Mouse (Mus musculus) intestine, embryonic 14.5 days (tissue): ENCODE measurements at regions not wholly inside any gene's neighbourhood (a gene's known extent, or its start where the extent isn't known, plus 50 kb on each side); places are given as distances from the start of the nearest gene placed in this dataset.

Experiments used
- ATAC-seq: fragments of 200-750 bp; cut with Nextera tagmentation; replicated peaks from 2 replicates; pipeline ENCODE4 v1.8.0; 2017; ENCODE audit warnings: low read depth, moderate number of reproducible peaks, moderate TSS enrichment, moderate library complexity; ENCODE audit not compliant: low FRiP score, low TSS enrichment
- DNase-seq: peaks from one replicate; pipeline ENCODE4 v3.0.0-alpha.2; 2018; ENCODE audit warnings: low spot score
- H3K27ac ChIP-seq: fragments of 300-500 bp; sonication (generic); 2 replicates; pipeline ENCODE4 v1.5.1; 2014; ENCODE audit warnings: low read depth, mild to moderate bottlenecking, control low read depth
- H3K27me3 ChIP-seq: fragments of 300-500 bp; sonication (generic); replicated peaks from 2 replicates; pipeline ENCODE4 v1.6.1; 2014; ENCODE audit warnings: low read length, control low read depth; ENCODE audit not compliant: control insufficient read depth, insufficient read depth
- H3K36me3 ChIP-seq: fragments of 300-500 bp; sonication (generic); 2 replicates; pipeline ENCODE4 v1.6.1; 2014; ENCODE audit warnings: low read length, control low read depth; ENCODE audit not compliant: control insufficient read depth, insufficient read depth
- H3K4me1 ChIP-seq: fragments of 300-500 bp; sonication (generic); replicated peaks from 2 replicates; pipeline ENCODE4 v1.6.1; 2014; ENCODE audit warnings: low read length, control low read depth, mixed read lengths; ENCODE audit not compliant: control insufficient read depth, insufficient read depth
- H3K4me2 ChIP-seq: fragments of 300-500 bp; sonication (generic); 2 replicates; pipeline ENCODE4 v1.6.1; 2014; ENCODE audit warnings: low read length
- H3K4me3 ChIP-seq: fragments of 300-500 bp; sonication (generic); 2 replicates; pipeline ENCODE4 v1.5.1; 2014; ENCODE audit warnings: low read depth, low read length, control low read depth, mixed read lengths
- H3K9ac ChIP-seq: fragments of 300-500 bp; sonication (generic); 2 replicates; pipeline ENCODE4 v1.6.1; 2014; ENCODE audit warnings: mild to moderate bottlenecking, low read length
- H3K9me3 ChIP-seq: fragments of 300-500 bp; sonication (generic); 2 replicates; pipeline ENCODE4 v1.6.1; 2016; ENCODE audit warnings: low read length, control low read depth; ENCODE audit not compliant: control insufficient read depth
- WGBS: fragments of 180-500 bp; shearing (Covaris S2); extraction: QIAGEN DNeasy Blood & Tissue Kit; methylation state at CpG from one replicate; pipeline ENCODE4 v1.1.7; 2014; 5-methylcytosine and 5-hydroxymethylcytosine counted together

DNA sequence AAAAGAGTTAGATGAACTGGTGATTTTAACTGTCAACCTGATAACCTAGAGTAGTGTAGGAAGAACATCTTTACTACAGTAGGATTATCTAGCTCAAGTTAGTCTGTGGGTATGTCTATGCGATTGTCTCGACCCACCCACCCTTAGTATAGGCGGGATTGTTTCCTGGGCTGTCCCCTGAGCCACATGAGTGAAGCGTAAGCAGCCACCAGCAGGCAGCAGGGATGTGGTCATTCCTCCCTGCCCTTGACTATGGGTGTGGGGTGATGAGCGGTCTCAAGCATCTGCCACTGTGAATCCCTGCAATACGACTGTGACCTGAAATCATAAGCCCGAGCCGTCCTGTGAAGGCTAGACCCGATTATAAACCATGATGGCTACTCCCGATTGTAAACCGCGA, 184.9 kb downstream of the Unc5cl start:
- Histone ChIP-seq H3K9me3 (no peaks in the 10 kb centered on the region), H3K36me3 (no peaks in the 10 kb centered on the region), H3K27me3 (no peaks in the 10 kb centered on the region), H3K4me3 (no peak overlapping the region), H3K4me1 (no peaks in the 10 kb centered on the region), H3K4me2 (no peak overlapping the region), H3K9ac (no peak overlapping the region), H3K27ac (no peak overlapping the region)
- DNase-seq (no peak), ATAC-seq (no peak)
- 93% methylated on average over 12 of the region's 12 CpGs for WGBS

DNA sequence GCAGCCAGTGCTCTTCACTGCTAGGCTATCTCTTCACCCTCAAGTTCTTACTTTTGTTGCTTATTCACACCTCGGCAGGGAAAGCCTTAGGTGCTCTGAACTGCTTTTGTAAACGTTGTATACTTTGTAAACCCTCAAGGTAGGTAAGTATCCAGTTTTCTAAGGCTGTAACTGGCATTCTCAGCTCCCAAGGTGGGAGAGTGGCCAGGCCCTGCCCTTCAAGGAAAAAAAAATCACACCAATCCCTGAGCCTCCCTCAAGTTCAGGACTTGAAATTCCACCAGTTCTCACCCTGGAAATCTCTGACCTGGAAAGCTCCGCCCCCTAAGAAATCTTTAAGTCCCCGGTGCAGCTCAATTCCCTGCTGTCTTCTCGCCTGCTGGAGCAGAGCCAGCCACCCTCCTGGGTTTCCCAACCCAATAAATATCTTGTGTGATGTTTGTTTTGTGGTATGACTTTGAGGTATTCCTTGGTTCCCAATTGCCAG, 188.9 kb downstream of the Unc5cl start:
- H3K27me3 ChIP-seq, result no peaks in the 10 kb centered on the region
- WGBS, result 31% methylated on average over 5 of the region's 5 CpGs
- H3K4me1 ChIP-seq, result no peaks in the 10 kb centered on the region
- ATAC-seq (no peak), DNase-seq (no peak)
- no peaks in the 10 kb centered on the region for H3K9me3 ChIP-seq
- H3K9ac ChIP-seq, result no peak overlapping the region
- no peak overlapping the region for H3K4me3 ChIP-seq
- no peaks in the 10 kb centered on the region for H3K36me3 ChIP-seq
- no peak overlapping the region for H3K4me2 ChIP-seq
- no peak overlapping the region for H3K27ac ChIP-seq

DNA sequence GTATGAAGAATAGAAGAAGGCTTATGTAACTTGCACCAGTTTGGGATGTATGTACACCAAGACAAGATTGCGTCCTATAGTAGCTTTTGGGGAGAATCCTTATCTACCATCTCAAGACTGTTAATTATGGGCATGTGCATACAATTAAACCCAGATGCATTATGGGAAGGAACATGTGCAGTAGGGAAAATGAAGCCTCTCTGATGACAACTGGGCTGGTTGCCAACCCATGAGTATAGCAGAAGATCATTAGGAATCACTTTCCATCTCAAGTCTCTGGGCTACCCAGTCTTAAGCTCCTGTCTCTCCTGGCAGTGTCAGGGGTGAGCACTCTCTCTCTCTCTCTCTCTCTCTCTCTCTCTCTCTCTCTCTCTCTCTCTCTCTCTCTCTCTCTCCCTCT, 190.4 kb downstream of the Unc5cl start:
- ATAC-seq (no peak), DNase-seq (no peak)
- no peak overlapping the region for H3K4me3 ChIP-seq
- 93% methylated on average over 1 of the region's 1 CpGs for WGBS
- no peak overlapping the region for H3K9ac ChIP-seq
- H3K36me3 ChIP-seq, result no peaks in the 10 kb centered on the region
- no peaks in the 10 kb centered on the region for H3K4me1 ChIP-seq
- no peak overlapping the region for H3K27ac ChIP-seq
- H3K27me3 ChIP-seq, result no peaks in the 10 kb centered on the region
- no peaks in the 10 kb centered on the region for H3K9me3 ChIP-seq
- H3K4me2 ChIP-seq, result no peak overlapping the region

DNA sequence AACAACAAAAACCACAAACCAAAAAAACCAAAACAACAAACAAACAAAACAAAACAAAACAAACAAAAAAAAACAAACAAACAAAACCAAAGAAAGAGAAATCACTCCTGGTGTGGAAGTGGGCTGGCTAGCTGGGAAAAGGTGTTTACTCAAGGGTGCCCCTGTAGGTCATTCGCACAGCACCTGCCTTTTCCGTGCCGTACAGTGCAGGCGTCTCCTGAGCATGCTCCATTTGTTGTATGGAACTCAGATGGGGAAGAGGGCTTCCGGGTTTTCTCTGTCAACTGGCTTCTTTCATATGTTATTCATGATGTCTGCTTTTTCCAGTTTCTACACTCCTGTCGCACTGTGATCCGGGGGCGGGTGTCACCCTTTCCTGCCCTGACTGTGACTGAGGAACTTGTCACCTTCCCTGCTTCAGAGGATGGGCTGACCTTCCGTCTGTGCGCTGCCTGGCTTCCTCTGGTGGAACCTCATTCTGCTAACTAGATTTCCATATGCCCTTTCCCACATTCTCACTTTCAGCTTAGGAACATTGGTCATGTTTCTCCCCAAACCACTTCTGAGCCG, 192.0 kb downstream of the Unc5cl start:
- Histone ChIP-seq H3K9me3 (no peaks in the 10 kb centered on the region), H3K4me1 (no peaks in the 10 kb centered on the region), H3K4me2 (peak overlapping the region; percentile 40), H3K9ac (no peak overlapping the region), H3K4me3 (no peak overlapping the region), H3K27ac (no peak overlapping the region), H3K36me3 (no peaks in the 10 kb centered on the region), H3K27me3 (no peaks in the 10 kb centered on the region)
- no peak for ATAC-seq
- WGBS, result 58% methylated on average over 11 of the region's 11 CpGs
- no peak for DNase-seq

DNA sequence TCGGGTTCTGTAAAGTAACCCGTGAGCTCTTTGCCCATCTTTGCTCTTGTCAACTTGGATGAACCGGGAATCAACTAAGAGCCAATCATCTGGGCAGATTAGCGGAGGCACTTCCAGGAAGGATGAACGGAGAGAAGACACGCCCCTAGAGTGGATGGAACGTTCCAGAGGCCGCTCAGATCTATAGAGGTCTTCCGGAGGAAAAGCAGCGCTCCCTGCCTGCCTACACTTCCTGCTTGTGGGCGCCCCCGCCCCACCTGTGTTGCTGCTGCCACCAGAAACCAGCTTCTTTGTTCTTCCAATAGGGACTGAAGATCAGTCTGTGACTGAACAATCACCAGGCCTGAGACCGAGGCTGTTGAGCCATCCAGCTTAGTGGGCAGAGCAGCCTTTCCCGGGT, 192.7 kb downstream of the Unc5cl start:
- H3K36me3 ChIP-seq, result no peaks in the 10 kb centered on the region
- H3K4me3 ChIP-seq, result no peak overlapping the region
- H3K27me3 ChIP-seq, result no peaks in the 10 kb centered on the region
- no peak overlapping the region for H3K27ac ChIP-seq
- H3K9me3 ChIP-seq, result no peaks in the 10 kb centered on the region
- 48% methylated on average over 14 of the region's 14 CpGs for WGBS
- H3K9ac ChIP-seq, result no peak overlapping the region
- H3K4me1 ChIP-seq, result no peaks in the 10 kb centered on the region
- ATAC-seq, result no peak
- peak overlapping the region; percentile 40 for H3K4me2 ChIP-seq
- DNase-seq, result no peak

DNA sequence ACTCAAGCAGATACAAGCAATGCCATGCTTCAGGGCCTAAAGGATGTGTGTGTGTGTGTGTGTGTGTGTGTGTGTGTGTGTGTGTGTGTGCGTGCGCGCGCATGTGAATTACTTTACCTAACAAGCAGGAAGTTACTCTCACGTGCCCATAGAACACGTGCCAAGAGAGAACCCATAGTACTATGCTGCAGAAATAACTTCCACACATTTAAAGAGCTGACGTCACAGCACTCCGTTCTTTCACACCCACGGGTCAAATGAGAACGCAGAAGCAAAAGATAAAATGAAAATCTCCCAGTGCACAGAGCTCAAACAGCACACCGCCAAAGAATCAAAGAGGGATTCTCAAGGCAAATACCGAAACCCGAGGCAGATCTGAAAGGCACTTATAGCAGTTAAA, 195.9 kb downstream of the Unc5cl start:
- Histone ChIP-seq H3K9me3 (no peaks in the 10 kb centered on the region), H3K4me3 (no peak overlapping the region), H3K9ac (no peak overlapping the region), H3K4me1 (no peaks in the 10 kb centered on the region), H3K4me2 (no peak overlapping the region), H3K36me3 (no peaks in the 10 kb centered on the region), H3K27ac (no peak overlapping the region), H3K27me3 (no peaks in the 10 kb centered on the region)
- no peak for ATAC-seq
- WGBS, result 87% methylated on average over 13 of the region's 13 CpGs
- no peak for DNase-seq

DNA sequence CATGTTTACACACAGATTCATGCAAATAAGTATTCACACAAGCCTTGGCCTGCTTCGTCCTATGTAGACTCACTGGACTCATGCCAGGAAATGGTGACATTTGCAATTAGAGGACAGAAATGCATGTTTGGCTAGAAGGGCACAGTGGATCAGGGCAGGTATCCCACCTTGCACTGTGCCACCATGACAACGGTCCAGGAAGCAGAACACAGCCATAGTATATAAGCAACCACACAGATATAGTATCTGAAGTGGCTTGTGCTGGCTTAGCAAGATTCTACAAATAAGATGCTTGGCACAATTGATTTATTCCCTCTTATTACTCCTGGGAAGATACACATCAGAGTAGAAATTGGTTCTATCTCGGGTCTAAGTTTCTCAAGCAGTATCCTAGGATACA, 218.0 kb downstream of the Unc5cl start:
- no peak overlapping the region for H3K4me2 ChIP-seq
- DNase-seq, result no peak
- no peak overlapping the region for H3K9ac ChIP-seq
- no peaks in the 10 kb centered on the region for H3K27me3 ChIP-seq
- 85% methylated on average over 3 of the region's 3 CpGs for WGBS
- no peak overlapping the region for H3K27ac ChIP-seq
- no peak overlapping the region for H3K4me3 ChIP-seq
- no peaks in the 10 kb centered on the region for H3K9me3 ChIP-seq
- no peak for ATAC-seq
- H3K36me3 ChIP-seq, result no peaks in the 10 kb centered on the region
- H3K4me1 ChIP-seq, result no peaks in the 10 kb centered on the region

DNA sequence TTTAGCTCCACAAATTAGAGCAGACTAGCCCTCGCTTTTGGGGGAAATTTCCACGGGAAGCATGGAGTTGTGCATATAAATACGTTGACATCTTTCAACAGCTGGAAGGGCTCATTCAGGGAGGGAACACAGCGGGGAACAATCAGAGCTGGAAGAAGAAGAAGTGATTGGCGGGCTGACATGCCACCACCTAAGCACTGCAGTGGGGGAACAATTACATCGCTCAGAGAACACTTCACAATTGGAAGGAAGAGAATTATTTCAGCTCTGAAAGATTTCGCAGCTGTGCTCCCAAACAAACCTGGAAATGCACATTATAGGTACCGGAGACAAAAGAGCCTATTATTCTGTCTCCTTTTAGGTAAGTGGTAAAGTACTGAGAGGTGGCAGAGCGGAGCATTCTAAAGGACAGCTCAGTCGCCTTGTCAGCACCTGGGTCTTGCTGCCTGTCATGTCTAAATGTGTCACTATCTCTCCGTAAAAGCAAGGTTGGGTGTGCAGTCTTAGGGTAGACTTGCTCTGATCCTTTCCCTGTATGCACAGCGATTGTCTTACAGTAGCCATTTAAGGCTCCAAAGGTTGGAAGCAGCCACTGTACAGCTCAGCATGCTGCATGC, 223.6 kb downstream of the Unc5cl start:
- H3K4me2 ChIP-seq, result no peak overlapping the region

DNA sequence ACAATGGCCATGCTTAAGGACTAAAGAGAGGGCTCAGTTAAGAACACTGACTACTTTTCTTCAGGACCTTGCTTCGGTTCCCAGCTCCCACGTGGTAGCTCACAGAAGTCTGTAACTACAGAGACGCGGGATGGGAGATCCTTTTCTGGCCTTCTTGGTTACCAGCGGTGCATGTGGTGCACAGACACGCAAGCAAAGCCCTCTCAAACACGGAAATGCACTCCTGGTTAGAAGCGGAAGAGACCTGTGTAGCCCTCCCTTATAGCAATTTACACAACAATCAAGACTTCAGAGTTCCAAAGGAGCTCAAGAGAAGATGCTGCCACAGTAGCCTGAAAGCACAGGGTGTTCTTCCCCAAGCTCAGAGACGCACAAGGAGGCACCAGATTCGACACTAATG, 225.6 kb downstream of the Unc5cl start:
- DNase-seq (no peak), ATAC-seq (no peak)
- no peak overlapping the region for H3K4me2 ChIP-seq
- no peaks in the 10 kb centered on the region for H3K27me3 ChIP-seq
- no peak overlapping the region for H3K9ac ChIP-seq
- no peaks in the 10 kb centered on the region for H3K4me1 ChIP-seq
- H3K4me3 ChIP-seq, result no peak overlapping the region
- H3K36me3 ChIP-seq, result no peaks in the 10 kb centered on the region
- WGBS, result 88% methylated on average over 10 of the region's 10 CpGs
- no peak overlapping the region for H3K27ac ChIP-seq
- H3K9me3 ChIP-seq, result no peaks in the 10 kb centered on the region

More for the DNA sequence above, 223.6 kb downstream of the Unc5cl start:
- Histone ChIP-seq H3K36me3 (no peaks in the 10 kb centered on the region), H3K4me3 (no peak overlapping the region), H3K4me1 (no peaks in the 10 kb centered on the region), H3K9me3 (no peaks in the 10 kb centered on the region), H3K9ac (no peak overlapping the region), H3K27me3 (no peaks in the 10 kb centered on the region), H3K27ac (no peak overlapping the region)
- WGBS, result 77% methylated on average over 12 of the region's 12 CpGs
- ATAC-seq (no peak), DNase-seq (no peak)
